Mouse (Mus musculus) urinary bladder, postnatal 10 days (tissue): Measurements from ENCODE around the gene Cdk8.
A peak's percentile ranks its signal among the peaks of the same experiment; 100 is the strongest.
"Not testable (repeated sequence)": the region's sequence is repeated elsewhere in the genome, so short reads cannot be mapped to it uniquely, and the experiment has no call there.

Experiments
- DNase-seq: peaks from one replicate; pipeline ENCODE4 v3.0.0; 2022; ENCODE audit warnings: low spot score

Cdk8 gene

DNA sequence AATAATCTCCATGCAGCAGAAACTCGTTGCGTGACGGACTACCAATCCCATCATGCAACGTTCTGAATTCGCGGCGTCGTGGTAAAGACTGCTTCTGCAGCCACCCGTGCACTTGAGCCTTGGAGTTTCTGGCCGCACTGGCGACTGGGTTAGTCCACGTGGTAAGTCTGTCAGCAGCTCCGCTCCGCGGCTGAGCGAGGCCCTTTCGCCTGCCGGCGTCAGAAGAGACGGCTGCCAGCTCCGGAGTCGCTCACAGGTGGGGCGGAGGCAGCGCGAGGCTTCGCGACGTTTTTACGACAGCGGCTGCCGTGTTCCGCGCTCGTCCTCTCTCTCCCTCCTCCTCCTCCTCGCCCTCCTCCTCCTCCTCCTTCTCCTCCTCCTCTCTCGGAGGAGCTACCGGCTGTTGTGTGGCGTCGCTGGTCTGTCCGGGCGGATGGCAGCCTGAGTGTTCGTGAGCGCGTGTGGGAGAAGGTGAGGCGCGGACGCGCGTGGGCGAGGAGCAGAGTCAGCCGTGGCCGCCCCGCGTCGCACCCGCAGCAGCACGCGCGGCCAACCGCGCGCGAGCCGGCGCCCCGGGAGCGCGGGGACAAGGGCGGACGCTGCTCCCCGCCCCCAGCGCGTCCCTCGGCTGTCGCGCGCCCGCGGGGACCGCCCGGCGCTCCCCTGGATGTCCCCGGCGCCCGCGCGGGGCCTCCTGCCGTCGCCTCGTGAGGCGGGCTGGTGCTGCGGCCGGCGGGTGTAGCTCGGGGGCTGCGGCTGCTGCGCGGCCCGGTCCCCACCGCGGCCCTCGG lies at the start of gene Cdk8:
Gene Cdk8 (plus strand): TSS at position 367 of the 791 bp plus-strand sequence.
- peak; percentile 49 for DNase-seq

DNA sequence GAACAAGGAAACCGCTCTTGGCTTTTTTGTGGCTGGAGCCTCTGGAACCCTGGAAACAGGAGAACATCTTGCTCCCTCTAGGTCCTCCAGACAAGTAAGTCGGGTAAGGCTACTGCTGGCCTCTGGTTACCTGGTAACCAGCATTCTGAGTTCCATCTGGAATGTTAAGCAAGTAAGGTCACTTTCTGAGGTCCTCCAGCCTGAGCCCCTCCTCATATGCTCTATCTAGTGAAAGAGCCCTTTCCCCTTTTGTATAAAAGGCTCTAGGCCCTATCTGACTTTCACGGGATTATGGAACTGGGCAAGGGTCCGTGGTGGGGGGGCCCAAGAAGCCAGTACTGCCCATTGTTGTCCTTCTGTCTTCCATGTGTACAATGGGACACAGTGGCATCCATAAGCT lies 45.8 kb upstream of the Cdk8 start, which contains the start of gene 1700001J03Rik:
Gene 1700001J03Rik (minus strand): TSS at position 101 of the 400 bp plus-strand sequence.
- DNase-seq: not testable (repeated sequence)

- not testable (repeated sequence) for DNase-seq
These were observed 43.6 kb upstream of the Cdk8 start for GRCm38 (mm10) chr5:146187441-146187840.

DNA sequence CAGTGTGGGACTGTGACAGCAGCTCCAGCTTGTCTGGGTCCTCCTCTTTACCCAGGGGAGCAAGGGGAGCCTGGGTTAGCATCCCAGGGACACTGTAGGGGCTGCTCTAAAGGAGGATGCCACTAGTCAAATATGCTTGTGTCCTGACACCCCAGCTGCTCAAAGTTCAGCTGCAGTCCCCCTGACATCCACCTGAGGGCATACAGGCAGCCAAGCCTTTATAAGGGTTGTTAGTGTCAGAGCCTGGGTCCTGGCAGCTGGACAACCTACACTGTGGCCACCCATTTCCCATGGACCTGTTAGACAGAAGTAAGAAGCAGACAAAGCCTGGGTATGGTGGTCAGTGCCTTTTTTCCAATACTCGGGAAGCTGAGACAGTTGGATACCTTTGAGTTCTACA lies 42.9 kb upstream of the Cdk8 start:
- DNase-seq: no peak

- no peak for DNase-seq
These were observed 42.3 kb upstream of the Cdk8 start for GRCm38 (mm10) chr5:146188712-146189111.

DNA sequence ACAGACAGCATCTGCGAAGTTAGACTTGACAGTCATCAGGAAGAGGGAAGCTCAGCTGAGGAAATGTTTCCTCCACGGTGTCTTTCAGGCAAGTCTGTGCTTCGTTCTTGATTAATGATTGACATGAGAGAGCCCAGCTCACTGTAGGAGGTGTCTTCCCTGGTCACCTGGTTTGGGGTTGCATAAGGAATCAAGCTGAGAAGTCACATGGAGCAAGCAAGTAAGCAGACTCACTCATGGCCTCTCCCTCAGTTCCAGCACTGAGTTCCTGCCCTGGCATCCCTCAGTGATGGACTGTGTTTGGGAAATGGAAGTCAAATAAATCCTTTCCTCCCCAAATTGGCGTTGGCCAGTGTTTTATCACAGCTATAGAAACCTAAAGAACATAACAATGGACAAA lies 40.9 kb upstream of the Cdk8 start:
- no peak for DNase-seq

DNA sequence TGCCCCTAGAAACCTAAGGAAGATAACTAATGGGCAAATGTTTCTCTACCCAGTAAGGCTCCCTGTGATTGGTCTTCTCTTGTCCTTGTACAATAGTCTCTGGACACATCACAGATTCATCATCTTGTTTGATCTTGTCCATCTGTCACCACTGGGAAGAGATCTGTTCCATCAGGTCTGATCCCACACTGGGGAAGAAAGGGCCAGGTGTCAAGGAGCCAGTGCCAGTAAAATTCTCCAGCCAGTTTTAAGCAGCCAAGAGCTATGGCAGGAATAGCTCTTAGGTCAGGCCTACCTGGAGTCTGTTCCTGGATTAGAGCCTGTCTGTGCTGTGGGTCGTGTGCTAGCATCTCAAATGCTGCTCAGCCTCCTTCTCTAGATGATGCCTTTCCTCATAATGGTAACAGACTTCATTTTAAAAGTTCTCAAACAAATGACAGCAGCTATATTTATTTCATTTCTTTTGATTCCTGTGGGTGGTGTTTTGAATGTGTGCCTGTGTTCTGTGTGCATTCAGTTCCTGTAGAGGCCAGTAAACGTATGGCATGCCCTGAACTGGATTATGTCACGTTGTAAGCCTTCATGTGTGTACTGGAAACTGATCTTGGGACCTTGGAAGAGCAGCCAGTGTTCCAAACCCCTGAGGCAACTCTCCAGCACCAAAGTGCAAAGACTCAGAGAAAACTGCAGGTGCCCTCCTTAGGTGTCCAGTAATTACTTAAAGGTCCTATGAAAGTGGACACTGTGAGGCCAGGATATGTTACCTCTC lies 40.3 kb upstream of the Cdk8 start:
- DNase-seq: no peak

- DNase-seq: no peak
These were observed 37.7 kb upstream of the Cdk8 start for GRCm38 (mm10) chr5:146193360-146193759.

GRCm38 (mm10) chr5:146199073-146199472 lies 32.0 kb upstream of the Cdk8 start:
- DNase-seq: no peak

DNA sequence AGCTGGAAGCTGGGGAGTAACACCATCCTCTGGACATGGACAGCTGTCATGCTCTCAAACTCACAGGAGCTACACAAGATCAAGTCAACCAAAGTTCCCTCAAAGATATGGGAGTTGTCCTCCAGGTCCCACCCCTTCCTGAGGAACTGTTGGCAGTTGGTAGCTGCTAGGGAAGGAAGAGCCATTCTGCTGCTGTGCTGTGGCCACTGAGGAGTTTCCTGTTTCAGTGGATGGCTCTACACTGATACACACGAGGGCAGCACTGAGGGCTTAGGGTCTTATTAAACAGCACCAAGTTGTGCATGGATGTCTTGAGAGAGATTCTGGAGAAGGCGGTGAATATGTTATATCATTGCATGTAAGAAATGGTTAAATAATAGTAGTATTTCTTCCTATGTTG lies 31.5 kb upstream of the Cdk8 start:
- DNase-seq: no peak

GRCm38 (mm10) chr5:146200580-146200979 lies 30.4 kb upstream of the Cdk8 start:
- DNase-seq: no peak

- DNase-seq: no peak
These were observed 27.1 kb upstream of the Cdk8 start for GRCm38 (mm10) chr5:146203921-146204320.

DNA sequence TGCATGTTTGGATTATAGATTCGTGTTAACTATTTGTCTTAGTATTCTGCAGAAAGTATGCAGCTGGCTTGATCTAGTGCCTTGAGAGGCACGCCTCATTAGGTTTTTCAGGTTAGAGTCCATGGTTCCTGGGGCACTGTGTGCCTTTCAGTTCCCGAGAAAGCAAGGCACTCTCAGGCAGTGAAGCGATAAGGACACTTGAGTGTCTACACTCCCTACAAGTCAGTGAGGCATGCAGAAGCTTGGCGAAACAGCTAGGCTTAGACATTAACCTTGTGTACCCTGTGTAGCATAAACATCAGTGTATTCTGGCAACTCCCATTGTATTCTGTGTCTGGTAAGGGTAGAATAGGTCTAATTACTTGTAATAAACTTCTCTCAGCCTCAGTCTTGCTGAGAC lies 25.5 kb upstream of the Cdk8 start:
- DNase-seq: no peak

- DNase-seq: no peak
These were observed 10.5 kb upstream of the Cdk8 start for GRCm38 (mm10) chr5:146220501-146220878.

GRCm38 (mm10) chr5:146220879-146221714 lies 9.9 kb upstream of the Cdk8 start, which contains the start of gene Rnf6:
Gene Rnf6, minus strand, starts transcription at chr5:146221555.
- DNase-seq: peak; percentile 78

GRCm38 (mm10) chr5:146221722-146222121 lies 9.3 kb upstream of the Cdk8 start:
- no peak for DNase-seq

GRCm38 (mm10) chr5:146223786-146224185 lies 7.2 kb upstream of the Cdk8 start:
- no peak for DNase-seq

DNA sequence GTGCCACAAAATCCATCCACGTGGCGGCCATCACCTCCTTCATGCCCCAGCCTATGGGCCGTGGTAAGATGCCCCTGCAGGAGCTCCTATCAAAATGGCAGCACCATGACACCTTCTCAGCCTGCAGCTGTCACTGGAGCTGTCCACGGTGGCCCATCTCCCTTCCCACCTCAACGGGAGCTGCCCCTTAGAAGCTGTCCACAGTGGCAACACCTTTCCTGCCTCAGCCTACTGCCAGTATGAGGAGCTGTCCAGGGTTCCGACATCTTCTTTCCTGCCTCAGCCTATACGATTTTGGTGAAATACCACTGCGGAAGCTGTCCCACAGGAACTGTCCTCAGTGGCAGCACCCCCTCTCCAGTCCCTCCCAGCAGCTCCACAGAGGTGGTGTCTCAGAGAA lies 3.5 kb upstream of the Cdk8 start:
- DNase-seq: no peak

DNA sequence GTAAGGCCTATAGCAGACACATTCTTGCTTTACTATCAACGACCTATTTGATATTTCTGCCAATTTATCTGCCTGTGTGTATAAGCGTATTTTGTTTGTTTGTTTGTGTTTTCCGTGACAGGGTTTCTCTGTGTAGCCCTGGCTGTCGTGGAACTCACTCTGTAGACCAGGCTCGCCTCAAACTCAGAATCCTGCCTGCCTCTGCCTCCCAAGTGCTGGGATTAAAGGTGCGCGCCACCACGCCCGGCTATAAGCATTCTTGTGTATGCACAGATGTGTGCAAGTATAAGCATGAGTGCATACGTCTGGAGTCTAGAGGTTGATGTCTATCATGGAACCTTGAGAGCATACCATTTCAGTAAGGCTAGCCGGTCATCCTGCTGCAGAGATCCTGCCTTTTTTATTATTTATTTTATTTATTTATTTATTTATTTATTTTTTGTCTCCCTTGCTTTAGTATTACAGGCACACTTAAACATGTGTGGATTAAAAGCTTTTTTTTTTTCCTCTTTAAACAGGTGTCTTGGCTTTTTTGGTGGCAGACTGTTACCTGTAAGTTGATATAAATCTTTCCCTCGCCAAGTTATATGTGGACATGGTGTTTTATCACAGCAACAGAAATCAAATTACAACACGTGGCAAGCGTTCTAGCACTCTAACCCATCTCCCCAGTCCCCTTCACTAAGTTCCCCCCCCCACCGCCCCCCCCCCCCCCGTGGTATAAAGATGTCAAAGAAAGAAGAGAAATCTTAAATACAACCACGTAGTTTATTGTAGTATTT lies 970 bp upstream of the Cdk8 start:
- no peak for DNase-seq

GRCm38 (mm10) chr5:146231655-146231996 lies 596 bp downstream of the Cdk8 start:
- DNase-seq: no peak

DNA sequence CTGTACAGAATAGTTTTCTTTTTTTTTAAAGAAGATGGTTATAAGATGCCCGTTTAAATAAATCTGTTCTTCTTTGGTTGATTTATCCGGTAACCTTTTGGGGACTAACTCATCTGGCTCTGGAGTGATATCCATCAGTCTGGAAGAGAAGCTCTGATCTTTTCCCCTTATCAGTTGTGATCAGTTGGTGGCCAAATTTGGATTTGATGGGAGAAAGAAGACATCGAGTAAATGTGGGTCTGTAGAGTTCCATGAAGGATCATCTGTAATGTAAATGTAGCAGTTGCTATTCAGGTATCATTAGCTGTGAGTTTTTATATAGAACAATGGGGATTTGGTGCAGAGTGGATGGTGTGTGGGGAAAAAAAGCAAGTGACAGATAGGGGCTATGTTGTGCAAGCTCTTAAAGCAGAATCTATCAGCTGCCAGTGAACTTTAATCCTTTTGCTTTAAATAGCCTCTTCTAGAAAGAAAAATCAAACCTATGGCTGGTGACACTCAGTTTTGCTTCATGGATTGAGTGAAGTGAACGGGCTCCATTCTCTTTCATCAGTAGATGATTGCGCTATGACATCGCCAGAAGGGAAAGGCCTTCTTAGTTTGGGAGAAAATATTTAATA lies 1.1 kb downstream of the Cdk8 start:
- no peak for DNase-seq
